Mouse (Mus musculus): ENCODE results near the gene Rbm24. TPM values are rescaled to one million over a fixed set of nuclear protein-coding genes. Genes with fewer than 3 reads are reported as not detected.

Gene Rbm24
- 10 to 100 TPM in 1 of 2 experiments, 1 to 10 TPM in 1; 5.1 to 15.0 TPM for total RNA-seq (2021)
- long read RNA-seq, experiment 1, transcript Rbm24-201 (4 exons, 3,086 nt), result major isoform, 7 of 11 reads
- long read RNA-seq, experiment 1, partial matches to known transcripts, result 0 of 11 reads
- long read RNA-seq, experiment 1, other reads (novel, unspliced or antisense), result 4 of 11 reads
- long read RNA-seq, experiment 2, partial matches to known transcripts, result 0 of 6 reads
- long read RNA-seq, experiment 2, other reads (novel, unspliced or antisense), result 1 of 6 reads

GRCm38 (mm10) chr13:46418141-46418601 is at the start of gene Rbm24:
TSS of gene Rbm24 (plus strand) at chr13:46418434.
- peak; percentile 9 to 11 for DNase-seq (ENCODE audit: low spot score in 2 of 2)

- DNase-seq (ENCODE audit: low spot score in 2 of 2), result no peak
These were observed 45.4 kb upstream of the Rbm24 start for GRCm38 (mm10) chr13:46372884-46373283.

- no peak for DNase-seq (ENCODE audit: low spot score in 2 of 2)
These were observed 42.9 kb upstream of the Rbm24 start for GRCm38 (mm10) chr13:46375371-46375770.

GRCm38 (mm10) chr13:46387396-46387795 is 30.8 kb upstream of the Rbm24 start:
- no peak for DNase-seq (ENCODE audit: low spot score in 2 of 2)

GRCm38 (mm10) chr13:46391654-46392053 is 26.6 kb upstream of the Rbm24 start:
- no peak for DNase-seq (ENCODE audit: low spot score in 2 of 2)

GRCm38 (mm10) chr13:46392893-46393292 is 25.3 kb upstream of the Rbm24 start:
- DNase-seq (ENCODE audit: low spot score in 2 of 2), result no peak

GRCm38 (mm10) chr13:46393936-46394335 is 24.3 kb upstream of the Rbm24 start:
- DNase-seq (ENCODE audit: low spot score in 2 of 2), result no peak

- no peak for DNase-seq (ENCODE audit: low spot score in 2 of 2)
These were observed 21.0 kb upstream of the Rbm24 start for GRCm38 (mm10) chr13:46397235-46397634.

- no peak for DNase-seq (ENCODE audit: low spot score in 2 of 2)
These were observed 11.1 kb upstream of the Rbm24 start for GRCm38 (mm10) chr13:46407151-46407550.

GRCm38 (mm10) chr13:46412247-46412646 is 6.0 kb upstream of the Rbm24 start:
- DNase-seq (ENCODE audit: low spot score in 2 of 2), result no peak

- DNase-seq (ENCODE audit: low spot score in 2 of 2), result no peak
These were observed 4.6 kb upstream of the Rbm24 start for GRCm38 (mm10) chr13:46413588-46413987.

- no peak for DNase-seq (ENCODE audit: low spot score in 2 of 2)
These were observed 4.2 kb upstream of the Rbm24 start for GRCm38 (mm10) chr13:46414050-46414449.

- DNase-seq (ENCODE audit: low spot score in 2 of 2), result no peak
These were observed 2.2 kb upstream of the Rbm24 start for GRCm38 (mm10) chr13:46416021-46416420.

GRCm38 (mm10) chr13:46417594-46417993 is 640 bp upstream of the Rbm24 start:
- no peak for DNase-seq (ENCODE audit: low spot score in 2 of 2)

- DNase-seq (ENCODE audit: low spot score in 2 of 2), result no peak
These were observed 704 bp downstream of the Rbm24 start for GRCm38 (mm10) chr13:46418731-46419545.

- no peak for DNase-seq (ENCODE audit: low spot score in 2 of 2)
These were observed 1.4 kb downstream of the Rbm24 start for GRCm38 (mm10) chr13:46419648-46420047.

- no peak for DNase-seq (ENCODE audit: low spot score in 2 of 2)
These were observed 1.9 kb downstream of the Rbm24 start for GRCm38 (mm10) chr13:46420095-46420494.

GRCm38 (mm10) chr13:46423805-46424204 is 5.6 kb downstream of the Rbm24 start:
- DNase-seq (ENCODE audit: low spot score in 2 of 2), result no peak

- no peak for DNase-seq (ENCODE audit: low spot score in 2 of 2)
These were observed 6.1 kb downstream of the Rbm24 start for GRCm38 (mm10) chr13:46424376-46424775.

GRCm38 (mm10) chr13:46426651-46427269 is 8.5 kb downstream of the Rbm24 start:
- DNase-seq (ENCODE audit: low spot score in 2 of 2), result no peak

GRCm38 (mm10) chr13:46428964-46429363 is 10.7 kb downstream of the Rbm24 start:
- no peak for DNase-seq (ENCODE audit: low spot score in 2 of 2)

- no peak for DNase-seq (ENCODE audit: low spot score in 2 of 2)
These were observed 11.6 kb downstream of the Rbm24 start for GRCm38 (mm10) chr13:46429866-46430265.

All from adrenal gland, postnatal 4 days (tissue).